Mouse (Mus musculus): ENCODE measurements around the gene Jmjd8.

GRCm38 (mm10) chr17:25781339-25781738 is 47.3 kb upstream of the Jmjd8 start:
- TF ChIP-seq POLR2A (IDR thresholded peaks at IDR 0.05; ENCODE audit: insufficient read depth, low read depth, low read length): no peak
- no peak for TF ChIP-seq EP300 (IDR thresholded peaks at IDR 0.05; ENCODE audit: insufficient read depth, low read depth, low read length)

All from heart, adult 2 months (tissue).